Mouse (Mus musculus) subcutaneous adipose tissue, adult 2 months (tissue): ENCODE data around the gene Limk1. TPM values are rescaled to one million over a fixed set of nuclear protein-coding genes. Genes with fewer than 3 reads are reported as not detected.

ENCODE experiments used
- polyA plus RNA-seq: library from polyadenylated mRNA; depleted of rRNA; stranded (reverse); fragments of >200 nt; gene quantifications from 2 replicates; pipeline ENCODE4 v1.2.3, GENCODE M21; 2012; ENCODE audit warnings: low replicate concordance; rRNA removed

Gene Limk1
- 16.5 and 29.6 TPM in 2 replicates for polyA plus RNA-seq

GRCm38 (mm10) chr5:134688086-134688717 is at the start of gene Limk1:
Limk1 (minus strand) TSS chr5:134688598.

GRCm38 (mm10) chr5:134639269-134639682 is 49.1 kb downstream of the Limk1 start, which contains the start of gene Eif4h:
Eif4h (minus strand) TSS chr5:134639490.

GRCm38 (mm10) chr5:134614802-134615201 is 73.6 kb downstream of the Limk1 start, which contains the start of gene Lat2:
Lat2 (minus strand) TSS chr5:134615025.

Other genes starting within 250 kb of the Limk1 start
- gene Gtf2ird1, start 231.9 kb downstream of the Limk1 start, polyA plus RNA-seq, result 35.8 and 50.9 TPM in 2 replicates
- 16.7 and 31.3 TPM in 2 replicates for gene Clip2, start 136.2 kb downstream of the Limk1 start, polyA plus RNA-seq
- gene Syna, start 128.4 kb downstream of the Limk1 start, polyA plus RNA-seq, result not detected in 2 replicates
- gene Rfc2, start 107.2 kb downstream of the Limk1 start, polyA plus RNA-seq, result 38.9 and 85.9 TPM in 2 replicates
- 6.6 and 13.8 TPM in 2 replicates for gene Lat2, start 73.6 kb downstream of the Limk1 start, polyA plus RNA-seq
- 199 and 292 TPM in 2 replicates for gene Eif4h, start 49.1 kb downstream of the Limk1 start, polyA plus RNA-seq
- gene Eln, start 58.7 kb upstream of the Limk1 start, polyA plus RNA-seq, result 185 and 255 TPM in 2 replicates
- gene Tmem270, start 218.1 kb upstream of the Limk1 start, polyA plus RNA-seq, result not detected in 2 replicates
- gene Cldn13, start 226.9 kb upstream of the Limk1 start, polyA plus RNA-seq, result not detected in 2 replicates
- gene Mettl27, start 243.8 kb upstream of the Limk1 start, polyA plus RNA-seq, result 35.4 and 38.5 TPM in 2 replicates